Mouse (Mus musculus) MEL (cell line): ENCODE measurements around the gene Mdp1. TPM values are rescaled to one million over a fixed set of nuclear protein-coding genes. Genes with fewer than 3 reads are reported as not detected.

Source experiments
- DNase-seq: peaks from one replicate; pipeline ENCODE4 v3.0.0; 2011; ENCODE audit warnings: low read depth, low spot score
- H3K27ac ChIP-seq: 2 replicates; pipeline ENCODE4 v1.5.1; 2012; ENCODE audit warnings: low read depth, mild to moderate bottlenecking, control low read depth, low read length, moderate library complexity; ENCODE audit not compliant: control insufficient read depth
- H3K27me3 ChIP-seq, 2 experiments: fragments of 150-350 bp in 1 of 2; sonication (generic) in 1 of 2; 2 replicates each; pipeline ENCODE4 v1.6.1; 2012; ENCODE audit warnings: low read length in 2 of 2, mild to moderate bottlenecking in 2 of 2, improper control_type of control experiment in 1 of 2, moderate library complexity in 1 of 2; ENCODE audit not compliant: insufficient read depth in 2 of 2, control insufficient read depth in 1 of 2
- H3K36me3 ChIP-seq, 2 experiments: 2 replicates each; pipeline ENCODE4 v1.6.1; 2012 to 2014; ENCODE audit warnings: low read length in 2 of 2, improper control_type of control experiment in 1 of 2, inconsistent platforms in 1 of 2, mild to moderate bottlenecking in 1 of 2; ENCODE audit not compliant: insufficient read depth in 2 of 2, control insufficient read depth in 1 of 2
- H3K4me1 ChIP-seq, 2 experiments: fragments of 150-350 bp in 1 of 2; sonication (generic) in 1 of 2; 2 replicates each; pipeline ENCODE4 v1.6.1; 2012; ENCODE audit warnings: low read length in 2 of 2, improper control_type of control experiment in 1 of 2, mild to moderate bottlenecking in 1 of 2; ENCODE audit not compliant: insufficient read depth in 2 of 2, control insufficient read depth in 1 of 2
- H3K4me3 ChIP-seq, 2 experiments: fragments of 150-350 bp in 1 of 2; sonication (generic) in 1 of 2; 2 replicates each; pipeline ENCODE4 v1.5.1; 2012; ENCODE audit warnings: low read depth in 2 of 2, low read length in 2 of 2, mild to moderate bottlenecking in 2 of 2, moderate library complexity in 2 of 2, control low read depth in 1 of 2, improper control_type of control experiment in 1 of 2; ENCODE audit not compliant: control insufficient read depth in 1 of 2, insufficient read depth in 1 of 2
- H3K79me2 ChIP-seq: 2 replicates; pipeline ENCODE4 v1.6.1; 2012; ENCODE audit warnings: mild to moderate bottlenecking, low read length, moderate library complexity; ENCODE audit not compliant: control insufficient read depth, poor library complexity, insufficient read depth
- H3K9ac ChIP-seq: 2 replicates; pipeline ENCODE4 v1.6.1; 2012; ENCODE audit warnings: low read depth, mild to moderate bottlenecking, control low read depth, low read length, moderate library complexity; ENCODE audit not compliant: control insufficient read depth, poor library complexity, severe bottlenecking
- H3K9me3 ChIP-seq: fragments of 150-350 bp; sonication (generic); replicated peaks from 2 replicates; pipeline ENCODE4 v1.6.1; 2012; ENCODE audit warnings: mild to moderate bottlenecking, low read length, improper control_type of control experiment, moderate library complexity; ENCODE audit not compliant: insufficient read depth
- CHD1 ChIP-seq: IDR thresholded peaks from 2 replicates; pipeline ENCODE4 v1.6.1; 2012; ENCODE audit warnings: low read depth, mild to moderate bottlenecking, inconsistent platforms, low read length, improper control_type of control experiment
- CHD2 ChIP-seq: IDR thresholded peaks from 2 replicates; pipeline ENCODE4 v1.6.1; 2011; ENCODE audit warnings: low read length, improper control_type of control experiment
- E2F4 ChIP-seq: IDR thresholded peaks from 2 replicates; pipeline ENCODE4 v1.6.1; 2011; ENCODE audit warnings: low read depth, low read length, improper control_type of control experiment, borderline replicate concordance
- EP300 ChIP-seq, 2 experiments: IDR thresholded peaks; 2 replicates each; pipeline ENCODE4 v1.6.1; 2011; ENCODE audit warnings: improper control_type of control experiment in 2 of 2, low read length in 2 of 2, low read depth in 1 of 2, mild to moderate bottlenecking in 1 of 2
- ETS1 ChIP-seq: IDR thresholded peaks from 2 replicates; pipeline ENCODE4 v1.6.1; 2012; ENCODE audit warnings: low read depth, mild to moderate bottlenecking, inconsistent platforms, low read length, improper control_type of control experiment, moderate library complexity
- GABPA ChIP-seq: IDR thresholded peaks from 2 replicates; pipeline ENCODE4 v1.6.1; 2012; ENCODE audit warnings: low read depth, mild to moderate bottlenecking, inconsistent platforms, low read length, improper control_type of control experiment, moderate library complexity
- GATA1 ChIP-seq: IDR thresholded peaks from 2 replicates; pipeline ENCODE4 v1.6.1; 2011; ENCODE audit warnings: low read depth, low read length, improper control_type of control experiment
- HCFC1 ChIP-seq: IDR thresholded peaks from 2 replicates; pipeline ENCODE4 v1.6.1; 2012; ENCODE audit warnings: low read depth, mild to moderate bottlenecking, inconsistent platforms, low read length, improper control_type of control experiment, moderate library complexity
- MAFK ChIP-seq: IDR thresholded peaks from 2 replicates; pipeline ENCODE4 v1.6.1; 2011; ENCODE audit warnings: low read depth, mild to moderate bottlenecking, low read length, improper control_type of control experiment, borderline replicate concordance
- MEF2A ChIP-seq: IDR thresholded peaks from 2 replicates; pipeline ENCODE4 v1.6.1; 2014; ENCODE audit warnings: low read depth, mild to moderate bottlenecking, inconsistent platforms, low read length, improper control_type of control experiment; ENCODE audit not compliant: poor library complexity, insufficient replicate concordance, severe bottlenecking; ENCODE audit errors: extremely low read depth
- MYB ChIP-seq: IDR thresholded peaks from 2 replicates; pipeline ENCODE4 v1.6.1; 2011; ENCODE audit warnings: mild to moderate bottlenecking, low read depth, low read length, improper control_type of control experiment
- POLR2AphosphoS2 ChIP-seq: IDR thresholded peaks from 2 replicates; pipeline ENCODE4 v1.6.1; 2011; ENCODE audit warnings: low read length, improper control_type of control experiment
- POLR2AphosphoS5 ChIP-seq: IDR thresholded peaks from 2 replicates; pipeline ENCODE4 v1.6.1; 2012; ENCODE audit warnings: low read depth, borderline replicate concordance, mild to moderate bottlenecking, inconsistent platforms, low read length, moderate library complexity, mixed read lengths
- RAD21 ChIP-seq: IDR thresholded peaks from 2 replicates; pipeline ENCODE4 v1.6.1; 2011; ENCODE audit warnings: mild to moderate bottlenecking, low read depth, low read length, improper control_type of control experiment
- TAL1 ChIP-seq: IDR thresholded peaks from 2 replicates; pipeline ENCODE4 v1.6.1; 2012; ENCODE audit warnings: mild to moderate bottlenecking, inconsistent platforms, low read length, moderate library complexity, mixed read lengths
- UBTF ChIP-seq: IDR thresholded peaks from 2 replicates; pipeline ENCODE4 v1.6.1; 2012; ENCODE audit warnings: low read depth, mild to moderate bottlenecking, inconsistent platforms, low read length, improper control_type of control experiment, moderate library complexity, borderline replicate concordance; ENCODE audit not compliant: insufficient read depth
- USF1 ChIP-seq: IDR thresholded peaks from 2 replicates; pipeline ENCODE4 v1.6.1; 2014; ENCODE audit warnings: low read depth, mild to moderate bottlenecking, inconsistent platforms, low read length, improper control_type of control experiment, moderate library complexity
- USF2 ChIP-seq, 2 experiments: IDR thresholded peaks; 2 replicates each; pipeline ENCODE4 v1.6.1; 2011 to 2012; ENCODE audit warnings: improper control_type of control experiment in 2 of 2, low read length in 2 of 2, borderline replicate concordance in 1 of 2, inconsistent platforms in 1 of 2, low read depth in 1 of 2, mild to moderate bottlenecking in 1 of 2; ENCODE audit not compliant: insufficient read depth in 1 of 2
- ZNF384 ChIP-seq: IDR thresholded peaks from 2 replicates; pipeline ENCODE4 v1.6.1; 2012; ENCODE audit warnings: low read depth, mild to moderate bottlenecking, inconsistent platforms, low read length, improper control_type of control experiment
- polyA plus RNA-seq, 2 experiments: library from polyadenylated mRNA; stranded (reverse) in 1 of 2; unstranded in 1 of 2; fragments of >175 nt in 1 of 2; fragments of >200 nt in 1 of 2; gene quantifications; 2 replicates each; pipeline versions ENCODE4 v1.2.1 to v1.2.4; 2012; ENCODE audit warnings: low replicate concordance in 2 of 2, low read depth in 1 of 2; ENCODE audit not compliant: insufficient read length in 2 of 2, insufficient read depth in 1 of 2, missing spikeins in 1 of 2
- total RNA-seq: library from RNA; depleted of rRNA; stranded (reverse); fragments of 300-350 nt; gene quantifications from 2 replicates; pipeline ENCODE4 v1.2.3, GENCODE M21; 2012

The Mdp1 gene
- total and polyA plus RNA-seq, 3 experiments: 25.6 to 30.6 TPM; not detected in 1

DNA sequence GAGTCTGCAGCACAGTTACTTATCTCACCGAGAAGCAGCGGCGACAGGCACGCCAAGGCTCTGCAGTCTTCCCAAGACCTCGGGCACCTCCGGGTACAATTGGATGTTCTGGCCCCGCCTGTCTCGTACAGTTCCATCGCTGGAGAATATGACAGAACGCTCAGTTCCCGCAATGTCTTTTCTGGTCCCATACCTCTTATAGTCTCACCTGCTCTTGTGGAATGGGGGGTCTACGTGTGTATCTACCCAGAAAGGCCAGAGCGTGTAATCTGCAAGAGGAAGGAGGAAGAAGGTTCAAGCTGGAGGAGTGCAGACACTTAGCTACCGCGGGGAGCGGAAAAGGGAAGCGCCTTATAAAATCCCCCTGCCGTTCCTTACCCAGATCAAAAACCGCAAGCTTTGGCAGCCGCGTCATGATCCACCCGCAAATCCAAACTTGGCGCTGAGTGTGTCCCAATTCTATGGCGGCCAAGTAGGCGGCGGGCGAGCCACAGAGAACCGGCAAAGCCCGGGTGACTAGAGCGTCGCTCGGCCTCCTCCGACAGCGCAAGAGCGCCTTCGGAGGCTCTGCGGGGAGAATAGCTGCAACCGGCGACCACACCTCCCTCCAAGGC is at the start of gene Mdp1 (continued):
- TF ChIP-seq MAFK (no peak), POLR2AphosphoS5 (no peak), ETS1 (no peak; the same call in none of the 2 replicates)

DNA sequence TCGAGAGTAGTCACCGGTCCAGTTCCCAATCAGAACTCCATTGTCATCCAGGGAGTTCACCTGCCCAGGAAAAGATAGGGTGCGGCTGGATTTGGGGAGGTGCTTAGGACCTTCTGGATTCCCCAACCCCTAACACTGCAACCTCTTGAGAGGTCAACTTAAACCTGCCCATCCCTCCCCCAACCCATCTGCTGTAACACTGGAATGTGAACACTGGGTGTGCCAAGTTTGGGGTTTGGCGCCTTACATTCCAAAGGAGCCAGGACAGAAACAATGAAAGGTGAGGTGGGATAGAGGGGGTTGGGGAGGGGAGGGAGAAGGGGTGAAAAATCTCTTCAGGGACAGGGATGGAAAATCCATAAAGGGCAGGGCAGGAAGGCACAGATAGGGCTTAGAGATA is 49.2 kb upstream of the Mdp1 start:
- Histone ChIP-seq H3K9ac (no peak overlapping the region), H3K79me2 (no peaks in the 10 kb centered on the region), H3K9me3 (no peaks in the 10 kb centered on the region), H3K36me3 (peaks cover 0 to 12% of the 10 kb centered on the region in 2 experiments; a peak in 2 of 4 replicates), H3K27ac (no peak overlapping the region), H3K4me3 (no peak overlapping the region), H3K27me3 (no peaks in the 10 kb centered on the region), H3K4me1 (peaks cover 9 to 22% of the 10 kb centered on the region in 2 experiments)
- no peak for DNase-seq
- TF ChIP-seq E2F4: no peak
- no peak for TF ChIP-seq HCFC1
- no peak for TF ChIP-seq MYB
- no peak for TF ChIP-seq TAL1
- no peak for TF ChIP-seq MEF2A
- no peak for TF ChIP-seq GATA1
- TF ChIP-seq CHD1: no peak
- TF ChIP-seq UBTF: no peak
- no peak for TF ChIP-seq RAD21
- no peak for TF ChIP-seq GABPA
- no peak for TF ChIP-seq CHD2

DNA sequence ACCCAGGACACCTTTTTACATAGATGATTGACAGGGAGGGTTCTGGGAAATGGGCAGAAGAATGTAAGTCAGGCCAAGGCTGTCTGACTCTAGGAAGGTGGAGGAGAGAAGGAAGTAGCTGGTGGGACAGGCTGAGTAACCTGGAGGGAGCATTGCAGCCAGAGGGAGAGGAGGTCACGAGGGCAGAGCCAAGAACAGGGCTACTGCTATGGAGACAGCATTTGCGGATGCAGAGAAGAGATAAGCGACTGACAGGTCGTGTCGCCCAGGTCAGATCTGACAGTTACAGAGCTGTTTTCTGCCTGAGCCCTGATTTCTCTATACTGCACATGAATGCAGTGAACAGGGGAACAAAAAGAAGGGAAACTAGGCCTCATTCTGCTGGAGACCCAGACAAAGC is 47.1 kb upstream of the Mdp1 start:
- Histone ChIP-seq H3K9me3 (no peaks in the 10 kb centered on the region), H3K27ac (no peak overlapping the region), H3K4me1 (peaks cover 9 to 18% of the 10 kb centered on the region in 2 experiments), H3K27me3 (no peaks in the 10 kb centered on the region), H3K36me3 (peaks cover 0 to 12% of the 10 kb centered on the region in 2 experiments; a peak in 2 of 4 replicates), H3K9ac (no peak overlapping the region), H3K79me2 (no peaks in the 10 kb centered on the region), H3K4me3 (no peak overlapping the region)
- no peak for DNase-seq
- TF ChIP-seq POLR2AphosphoS2 (no peak), ZNF384 (no peak), GABPA (no peak), EP300 (IDR thresholded peaks at IDR 0.05; ENCODE audit: low read depth in 1 of 2, low read length in 2 of 2) (0 out of 4 replicates have a peak, but pooled peaks of 1 of the 2 experiments have one; percentile 18), USF2 (IDR thresholded peaks at IDR 0.05; ENCODE audit: borderline replicate concordance in 1 of 2, insufficient read depth in 1 of 2, low read depth in 1 of 2, low read length in 2 of 2) (no peak), E2F4 (no peak), MAFK (no peak), USF1 (peak; percentile 22; the same call in 1 of the 2 replicates)
